Mouse (Mus musculus): Measurements from ENCODE around the gene Btaf1. TPM values are rescaled to one million over a fixed set of nuclear protein-coding genes. Genes with fewer than 3 reads are reported as not detected.

Gene Btaf1
- polyA plus RNA-seq, 1 experiment from 2014 or later = 12.3 TPM

Other genes starting within 250 kb of the Btaf1 start
- 5.9 and 7.1 TPM in 2 replicates for gene Ppp1r3c, start 189.4 kb upstream of the Btaf1 start, polyA plus RNA-seq (2015; fragmentation: Nextera tagmentation; extraction: Ambion mirVana)
- 53.0 and 63.7 TPM in 2 replicates for gene Tnks2, start 91.8 kb upstream of the Btaf1 start, polyA plus RNA-seq (2015; fragmentation: Nextera tagmentation; extraction: Ambion mirVana)
- gene Fgfbp3, start 6.5 kb upstream of the Btaf1 start, polyA plus RNA-seq (2015; fragmentation: Nextera tagmentation; extraction: Ambion mirVana) = 45.5 and 47.5 TPM in 2 replicates

Measured in midbrain, embryonic 13.5 days (tissue).